Mouse (Mus musculus): ENCODE results near the gene 2310002L09Rik.
"Not testable (repeated sequence)": the region's sequence is repeated elsewhere in the genome, so short reads cannot be mapped to it uniquely, and the experiment has no call there.

The 2310002L09Rik gene

DNA sequence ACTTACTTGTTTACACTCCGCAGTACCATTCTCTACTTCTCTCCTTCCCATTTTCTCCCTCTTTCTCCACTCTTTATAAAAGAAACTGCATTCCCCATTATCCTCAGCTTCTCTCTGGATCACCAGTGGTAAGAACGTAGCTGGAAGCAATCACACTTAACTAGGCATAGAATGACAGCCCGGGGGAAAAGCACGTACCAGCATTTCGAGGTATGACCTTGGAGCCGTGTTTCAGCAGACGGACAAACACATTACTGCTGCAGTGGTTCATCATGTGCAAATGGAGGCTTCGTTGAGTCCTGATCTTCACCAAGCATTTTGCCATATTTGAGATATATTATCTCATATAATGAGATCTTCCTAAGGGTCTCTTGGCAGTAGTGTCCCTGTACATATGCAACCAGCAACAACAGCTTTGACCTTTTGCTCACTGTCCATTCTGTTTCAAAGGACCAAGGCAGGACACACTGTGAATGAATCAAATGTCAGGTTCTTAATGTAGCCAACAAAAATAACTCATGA, at the start of gene 2310002L09Rik:
Gene 2310002L09Rik (minus strand): TSS at position 472 of the 522 bp plus-strand sequence.
- DNase-seq (ENCODE audit: low read depth, low spot score) = no peak

DNA sequence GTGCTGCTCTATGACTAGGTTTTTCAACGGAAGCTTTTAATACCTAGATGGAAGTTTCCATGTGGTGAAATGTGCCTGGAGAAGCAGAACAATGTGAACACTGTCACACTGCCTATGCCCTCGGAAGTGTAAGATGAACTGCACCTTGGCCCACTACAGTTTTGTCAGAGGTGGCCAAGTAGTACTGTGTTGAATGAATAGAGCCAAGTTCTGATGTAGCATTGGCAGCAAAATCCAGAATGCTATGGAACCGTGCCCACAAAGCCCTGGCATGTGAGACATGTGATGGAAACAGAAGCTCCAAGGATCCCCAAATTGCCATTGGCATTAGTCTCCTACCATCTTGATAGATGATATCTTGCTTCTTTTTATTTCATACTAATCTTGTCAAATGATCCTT, 29.8 kb upstream of the 2310002L09Rik start:
- no peak for DNase-seq (ENCODE audit: low read depth, low spot score)

DNA sequence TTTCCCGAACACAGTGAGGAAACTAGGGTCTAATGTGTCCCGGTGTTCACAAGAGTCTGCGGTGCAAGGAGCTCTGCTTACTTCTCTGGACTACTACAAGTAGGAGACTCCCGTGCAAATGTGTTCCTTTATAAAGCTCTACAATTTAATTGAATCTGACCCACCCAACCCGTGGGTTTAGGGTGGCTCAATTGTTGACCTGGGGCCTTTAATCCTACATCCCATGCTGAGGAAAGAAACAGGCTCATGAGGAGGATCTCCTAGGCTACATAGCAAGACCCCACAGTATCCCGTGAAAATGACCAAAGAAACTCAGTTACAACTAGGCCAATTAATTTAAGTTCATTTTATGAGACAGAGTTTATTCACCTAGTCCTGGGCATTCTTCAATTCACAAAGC, 30.0 kb downstream of the 2310002L09Rik start, which contains the start of gene Gm11756:
Gene Gm11756 (minus strand): TSS at position 101 of the 400 bp plus-strand sequence.
- not testable (repeated sequence) for DNase-seq (ENCODE audit: low read depth, low spot score)

DNA sequence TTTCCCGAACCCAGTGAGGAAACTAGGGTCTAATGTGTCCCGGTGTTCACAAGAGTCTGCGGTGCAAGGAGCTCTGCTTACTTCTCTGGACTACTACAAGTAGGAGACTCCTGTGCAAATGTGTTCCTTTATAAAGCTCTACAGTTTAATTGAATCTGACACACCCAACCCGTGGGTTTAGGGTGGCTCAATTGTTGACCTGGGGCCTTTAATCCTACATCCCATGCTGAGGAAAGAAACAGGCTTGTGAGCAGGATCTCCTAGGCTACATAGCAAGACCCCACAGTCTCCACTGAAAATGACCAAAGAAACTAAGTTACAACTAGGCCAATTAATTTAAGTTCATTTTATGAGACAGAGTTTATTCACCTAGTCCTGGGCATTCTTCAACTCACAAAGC, 44.8 kb downstream of the 2310002L09Rik start, which contains the start of gene Gm13871:
Gene Gm13871 (minus strand): TSS at position 101 of the 400 bp plus-strand sequence.
- DNase-seq (ENCODE audit: low read depth, low spot score) = not testable (repeated sequence)

DNA sequence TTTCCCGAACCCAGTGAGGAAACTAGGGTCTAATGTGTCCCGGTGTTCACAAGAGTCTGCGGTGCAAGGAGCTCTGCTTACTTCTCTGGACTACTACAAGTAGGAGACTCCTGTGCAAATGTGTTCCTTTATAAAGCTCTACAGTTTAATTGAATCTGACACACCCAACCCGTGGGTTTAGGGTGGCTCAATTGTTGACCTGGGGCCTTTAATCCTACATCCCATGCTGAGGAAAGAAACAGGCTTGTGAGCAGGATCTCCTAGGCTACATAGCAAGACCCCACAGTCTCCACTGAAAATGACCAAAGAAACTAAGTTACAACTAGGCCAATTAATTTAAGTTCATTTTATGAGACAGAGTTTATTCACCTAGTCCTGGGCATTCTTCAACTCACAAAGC, 59.6 kb downstream of the 2310002L09Rik start, which contains the start of gene Gm11757:
Gene Gm11757 (minus strand): TSS at position 101 of the 400 bp plus-strand sequence.
- DNase-seq (ENCODE audit: low read depth, low spot score) = not testable (repeated sequence)
